Mouse (Mus musculus) liver, embryonic 12.5 days (tissue): Measurements from ENCODE around the gene Frrs1. TPM values are rescaled to one million over a fixed set of nuclear protein-coding genes. Genes with fewer than 3 reads are reported as not detected.

ENCODE experiments used
- ATAC-seq: fragments of 200-750 bp; cut with Nextera tagmentation; 2 replicates; pipeline ENCODE4 v1.8.0; 2017; ENCODE audit warnings: moderate number of reproducible peaks, mild to moderate bottlenecking, moderate library complexity
- H3K27ac ChIP-seq: fragments of 300-500 bp; sonication (generic); 2 replicates; pipeline ENCODE4 v1.5.1; 2016; ENCODE audit warnings: mild to moderate bottlenecking
- H3K27me3 ChIP-seq: fragments of 300-500 bp; sonication (generic); replicated peaks from 2 replicates; pipeline ENCODE4 v1.6.1; 2016; ENCODE audit warnings: mild to moderate bottlenecking, moderate library complexity
- H3K36me3 ChIP-seq: fragments of 300-500 bp; sonication (generic); 2 replicates; pipeline ENCODE4 v1.6.1; 2016; ENCODE audit warnings: mild to moderate bottlenecking, moderate library complexity
- H3K4me1 ChIP-seq: fragments of 300-500 bp; sonication (generic); 2 replicates; pipeline ENCODE4 v1.6.1; 2016
- H3K4me2 ChIP-seq: fragments of 300-500 bp; sonication (generic); 2 replicates; pipeline ENCODE4 v1.6.1; 2016; ENCODE audit warnings: mild to moderate bottlenecking, moderate library complexity
- H3K4me3 ChIP-seq: fragments of 300-500 bp; sonication (generic); 2 replicates; pipeline ENCODE4 v1.5.1; 2016; ENCODE audit warnings: mild to moderate bottlenecking, moderate library complexity
- H3K9ac ChIP-seq: fragments of 300-500 bp; sonication (generic); 2 replicates; pipeline ENCODE4 v1.6.1; 2016; ENCODE audit warnings: mild to moderate bottlenecking, moderate library complexity
- H3K9me3 ChIP-seq: fragments of 300-500 bp; sonication (generic); replicated peaks from 2 replicates; pipeline ENCODE4 v1.6.1; 2016; ENCODE audit warnings: mild to moderate bottlenecking, moderate library complexity
- WGBS: fragments of 180-500 bp; shearing (Covaris S2); methylation state at CpG from one replicate; pipeline ENCODE4 v1.1.7; 2016; ENCODE audit not compliant: insufficient replicate concordance; 5-methylcytosine and 5-hydroxymethylcytosine counted together
- polyA plus RNA-seq: library from polyadenylated mRNA; unstranded; fragments of >200 nt; fragmentation: Nextera tagmentation; extraction: Ambion mirVana; gene quantifications from 2 replicates; pipeline ENCODE4 v1.2.1, GENCODE M21; 2016

Frrs1 gene
- polyA plus RNA-seq, 1 experiment from 2014 or later = 48.3 TPM

DNA sequence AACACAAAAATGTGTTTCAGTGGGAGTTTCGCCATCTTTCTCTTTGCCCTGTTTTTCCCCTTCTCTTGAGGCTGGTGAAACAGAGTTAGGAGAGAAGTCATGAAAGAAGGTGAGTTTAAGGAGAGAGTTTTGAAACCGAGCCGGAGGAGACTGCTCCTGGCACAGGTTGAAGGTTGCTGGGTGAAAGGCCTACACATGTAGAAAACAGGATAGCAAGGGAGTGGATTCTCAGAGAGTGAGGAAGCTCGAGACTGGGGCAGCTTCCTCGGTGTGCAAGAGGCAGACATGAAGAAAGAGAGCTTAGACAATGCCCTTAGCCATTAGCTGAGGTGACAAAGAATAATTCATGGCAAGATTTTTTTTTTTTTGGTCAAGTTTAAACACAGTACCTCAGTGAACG is 94.1 kb downstream of the Frrs1 start:
- H3K4me1 ChIP-seq = no peaks in the 10 kb centered on the region
- no peak for ATAC-seq
- no peak overlapping the region for H3K4me2 ChIP-seq
- WGBS = 70% methylated on average over 6 of the region's 6 CpGs
- no peaks in the 10 kb centered on the region for H3K27me3 ChIP-seq
- H3K36me3 ChIP-seq = no peaks in the 10 kb centered on the region
- no peak overlapping the region for H3K4me3 ChIP-seq
- H3K27ac ChIP-seq = no peak overlapping the region
- H3K9me3 ChIP-seq = no peaks in the 10 kb centered on the region
- H3K9ac ChIP-seq = no peak overlapping the region

GRCm38 (mm10) chr3:116955061-116955460 is 95.8 kb downstream of the Frrs1 start:
- WGBS = 57% methylated on average over 6 of the region's 6 CpGs
- no peak for ATAC-seq
- no peaks in the 10 kb centered on the region for H3K36me3 ChIP-seq
- no peak overlapping the region for H3K27ac ChIP-seq
- H3K9ac ChIP-seq = no peak overlapping the region
- H3K9me3 ChIP-seq = no peaks in the 10 kb centered on the region
- no peaks in the 10 kb centered on the region for H3K4me1 ChIP-seq
- no peak overlapping the region for H3K4me3 ChIP-seq
- H3K27me3 ChIP-seq = no peaks in the 10 kb centered on the region
- no peak overlapping the region for H3K4me2 ChIP-seq

Other genes with a start within 250 kb of the Frrs1 start
- 13.1 and 13.6 TPM in 2 replicates for gene Trmt13, start 244.9 kb upstream of the Frrs1 start, polyA plus RNA-seq
- 49.6 and 53.1 TPM in 2 replicates for gene Mfsd14a, start 196.8 kb upstream of the Frrs1 start, polyA plus RNA-seq
- gene Gm43191, start 178.2 kb upstream of the Frrs1 start, polyA plus RNA-seq = not detected in 2 replicates
- gene Slc35a3, start 146.6 kb upstream of the Frrs1 start, polyA plus RNA-seq = 12.0 and 13.8 TPM in 2 replicates
- gene Agl, start 51.3 kb upstream of the Frrs1 start, polyA plus RNA-seq = 7.1 and 7.4 TPM in 2 replicates
- not detected in 2 replicates for gene 4930455H04Rik, start 108.8 kb downstream of the Frrs1 start, polyA plus RNA-seq
- 3.0 and 4.0 TPM in 2 replicates for gene Palmd, start 109.5 kb downstream of the Frrs1 start, polyA plus RNA-seq